Mouse (Mus musculus): ENCODE data around the gene Srpx2.
A peak's percentile ranks its signal among the peaks of the same experiment; 100 is the strongest.

Gene Srpx2

DNA sequence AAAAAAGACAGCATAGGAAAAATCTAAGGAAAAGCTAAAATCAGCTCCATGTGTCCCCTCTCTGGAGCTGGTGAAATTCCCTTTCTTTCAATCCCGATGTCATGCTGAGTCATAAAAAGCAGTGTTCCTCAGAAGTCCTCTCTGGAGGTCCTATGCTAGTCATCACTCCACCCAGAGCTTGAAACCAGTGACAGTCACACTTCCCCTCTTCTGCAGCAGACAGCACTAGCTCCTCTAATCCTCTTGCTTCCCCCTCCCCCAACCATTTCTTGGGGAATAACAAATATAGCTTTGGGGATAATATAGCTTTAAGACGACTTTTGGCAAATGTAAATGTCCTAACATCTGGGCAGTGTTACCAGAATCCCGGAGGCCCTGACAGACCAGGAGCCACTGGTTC is at the start of gene Srpx2:
Srpx2 (plus strand) TSS at position 166 of the 400 bp plus-strand sequence.
- DNase-seq (ENCODE audit: low read depth, low spot score): no peak

DNA sequence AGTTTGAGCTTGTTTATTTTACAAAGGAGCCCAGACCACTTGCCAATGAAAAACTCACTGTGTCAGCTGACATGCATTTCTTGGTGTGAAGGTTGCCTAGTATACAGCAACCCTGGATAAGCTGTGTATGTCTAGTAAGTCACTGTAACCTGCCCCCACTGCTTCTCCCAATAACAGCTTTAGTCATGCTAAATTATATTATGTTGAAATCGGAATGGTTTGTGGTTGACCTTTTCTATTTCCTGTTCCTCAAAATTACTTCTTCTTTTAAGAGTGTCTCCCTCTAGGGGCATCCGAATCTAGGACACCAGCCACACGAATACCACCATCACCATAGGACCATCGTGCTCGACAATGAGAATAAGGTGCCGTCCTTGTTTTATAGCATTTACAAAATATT is 38.5 kb upstream of the Srpx2 start:
- no peak for DNase-seq (ENCODE audit: low read depth, low spot score)

DNA sequence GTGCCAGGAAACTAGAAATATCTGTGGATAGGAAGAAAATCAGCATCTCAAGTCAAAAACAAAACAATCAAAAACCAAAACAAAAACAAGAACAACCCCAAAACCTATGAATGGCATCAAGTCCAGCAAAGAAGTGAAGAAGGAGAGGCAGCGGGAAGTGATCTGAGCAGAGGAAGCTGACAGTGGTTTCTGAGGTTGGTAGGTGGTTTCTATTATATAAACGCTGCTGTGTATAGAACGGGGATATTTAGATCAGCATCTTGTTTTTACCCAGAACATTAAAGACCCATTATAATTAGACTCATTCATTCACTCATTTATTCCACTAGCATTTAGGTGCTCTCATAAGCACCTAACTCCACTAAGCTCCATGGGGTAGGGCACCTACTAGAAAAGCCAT is 20.9 kb upstream of the Srpx2 start:
- peak; percentile 10 for DNase-seq (ENCODE audit: low read depth, low spot score)

GRCm38 (mm10) chrX:133888111-133888510 is 20.1 kb upstream of the Srpx2 start:
- no peak for DNase-seq (ENCODE audit: low read depth, low spot score)

GRCm38 (mm10) chrX:133898014-133898542 is 10.1 kb upstream of the Srpx2 start, which contains the start of gene Tspan6:
Gene Tspan6 (minus strand): TSS chrX:133898429.
- DNase-seq (ENCODE audit: low read depth, low spot score): peak; percentile 85

DNA sequence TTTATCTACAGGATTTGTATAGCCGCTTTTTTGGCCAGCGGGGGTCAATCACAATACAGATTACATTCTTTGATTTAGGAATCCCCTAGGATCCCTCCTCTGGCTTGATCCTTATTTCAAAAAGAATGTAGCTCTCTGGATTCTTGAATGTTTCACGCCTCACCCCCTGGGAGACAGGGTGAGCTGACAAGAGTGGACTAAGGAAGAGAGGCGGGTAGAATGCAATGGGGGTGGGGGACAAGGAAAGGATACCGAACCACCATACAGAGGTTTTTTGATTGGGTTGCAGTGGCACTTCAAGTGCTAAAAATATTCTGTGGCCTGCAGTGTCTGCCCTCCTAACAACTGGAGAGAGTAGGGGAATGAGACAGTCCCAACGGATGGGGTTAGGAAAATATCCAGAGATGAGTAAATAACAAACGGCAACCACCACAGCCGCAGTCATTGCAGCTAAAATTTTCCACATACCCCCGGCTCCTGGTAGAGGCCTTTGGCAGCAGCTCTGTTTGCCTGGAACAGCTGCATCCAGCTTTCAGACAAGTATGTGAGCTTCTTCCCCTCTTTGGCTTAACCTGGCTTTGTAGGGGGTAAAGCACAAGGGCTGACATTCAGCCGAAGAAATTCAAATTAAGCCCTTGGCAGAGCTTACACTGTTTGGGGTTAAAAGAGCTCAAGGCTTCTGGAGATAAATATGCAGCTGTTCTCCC is 3.3 kb downstream of the Srpx2 start:
- no peak for DNase-seq (ENCODE audit: low read depth, low spot score)

GRCm38 (mm10) chrX:133913006-133913405 is 4.8 kb downstream of the Srpx2 start:
- no peak for DNase-seq (ENCODE audit: low read depth, low spot score)

DNA sequence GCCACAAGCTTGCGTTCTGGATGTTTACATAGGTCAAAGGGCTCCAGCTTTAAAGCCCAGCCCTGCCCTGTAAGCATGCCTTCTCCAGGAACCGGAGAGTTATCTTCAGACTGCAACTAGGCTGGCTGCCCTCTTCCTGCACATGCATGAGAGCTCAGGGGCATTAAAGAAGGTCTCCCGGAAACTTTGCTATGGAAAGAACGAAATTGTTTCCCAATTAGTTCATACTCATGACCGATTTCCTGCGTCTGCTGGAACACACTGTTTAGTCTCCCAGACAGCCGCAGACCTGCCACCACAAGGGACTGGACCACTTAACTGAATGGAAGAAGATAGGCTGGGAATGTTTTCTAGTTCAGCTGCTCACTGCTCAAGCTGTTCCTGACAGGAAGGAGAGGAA is 6.0 kb downstream of the Srpx2 start:
- no peak for DNase-seq (ENCODE audit: low read depth, low spot score)

DNA sequence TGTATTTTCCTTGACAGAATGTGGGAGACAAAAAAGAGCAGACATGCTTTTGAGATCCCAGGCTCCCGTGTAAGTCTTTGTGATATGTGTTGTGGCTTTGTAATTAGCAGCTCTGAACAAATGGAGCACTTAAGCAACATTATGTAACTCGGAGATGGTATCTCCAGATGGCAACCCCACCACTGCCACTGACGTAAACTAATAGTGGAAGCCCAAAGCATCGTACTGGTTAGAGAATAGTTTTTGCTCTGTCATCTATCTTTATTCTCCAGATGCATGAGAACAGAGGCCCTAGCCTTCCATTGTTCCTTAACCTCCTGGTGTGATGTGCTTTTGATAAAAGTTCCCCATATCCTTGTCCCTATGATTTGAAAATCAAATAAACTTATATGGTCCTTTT is 13.0 kb downstream of the Srpx2 start:
- DNase-seq (ENCODE audit: low read depth, low spot score): no peak

DNA sequence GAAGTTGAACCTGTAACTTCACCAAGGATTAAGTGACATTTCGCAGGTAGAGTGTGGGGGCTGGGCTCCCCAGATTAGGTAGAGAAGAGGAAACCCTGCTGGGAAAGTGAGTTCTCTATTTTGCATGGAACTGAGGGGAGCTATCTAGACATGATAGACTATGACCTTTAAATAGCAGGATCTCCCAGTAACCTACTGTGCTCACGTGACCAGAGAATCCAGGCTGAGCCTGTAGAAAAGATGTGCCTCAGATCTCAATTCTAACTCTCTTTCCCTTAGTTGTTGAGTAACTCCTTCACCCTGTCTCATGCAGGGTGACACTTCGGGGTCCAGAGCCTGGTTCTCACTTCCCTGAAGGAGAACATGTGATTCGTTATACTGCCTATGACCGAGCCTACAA is 18.5 kb downstream of the Srpx2 start:
- no peak for DNase-seq (ENCODE audit: low read depth, low spot score)

DNA sequence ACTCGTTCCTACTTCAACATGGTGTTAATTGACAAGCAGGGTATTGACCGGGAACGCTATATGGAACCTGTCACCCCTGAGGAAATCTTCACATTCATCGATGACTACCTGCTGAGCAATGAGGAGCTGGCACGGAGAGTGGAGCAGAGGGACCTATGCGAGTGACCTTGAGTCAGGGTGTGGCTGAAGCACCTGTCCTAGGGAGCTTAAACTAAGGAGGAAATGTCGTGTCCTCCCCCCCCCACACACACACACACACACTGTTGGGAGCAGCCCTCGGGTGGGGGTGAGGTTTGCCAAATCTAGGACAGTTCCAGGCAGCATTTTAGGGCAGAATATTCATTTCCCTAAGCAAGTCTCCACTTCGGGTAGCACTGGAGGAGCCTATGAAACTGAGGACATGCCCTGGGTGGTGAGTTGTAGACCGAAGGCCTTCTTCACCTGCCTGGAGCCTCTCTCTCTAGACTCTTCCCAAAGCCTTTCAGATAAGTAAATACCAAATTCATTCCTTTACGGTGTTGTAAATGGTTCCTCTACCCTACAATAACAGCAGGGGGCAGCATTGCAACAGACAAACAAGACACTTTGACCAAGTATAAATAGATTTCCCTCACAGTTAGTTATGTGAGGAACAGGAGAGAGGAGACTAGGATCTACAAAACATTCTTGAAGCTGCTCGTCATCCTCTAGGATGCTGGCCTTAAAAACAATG is 23.2 kb downstream of the Srpx2 start:
- DNase-seq (ENCODE audit: low read depth, low spot score): peak; percentile 66

- DNase-seq (ENCODE audit: low read depth, low spot score): no peak
Measured at GRCm38 (mm10) chrX:133936605-133937225, 28.5 kb downstream of the Srpx2 start.

DNA sequence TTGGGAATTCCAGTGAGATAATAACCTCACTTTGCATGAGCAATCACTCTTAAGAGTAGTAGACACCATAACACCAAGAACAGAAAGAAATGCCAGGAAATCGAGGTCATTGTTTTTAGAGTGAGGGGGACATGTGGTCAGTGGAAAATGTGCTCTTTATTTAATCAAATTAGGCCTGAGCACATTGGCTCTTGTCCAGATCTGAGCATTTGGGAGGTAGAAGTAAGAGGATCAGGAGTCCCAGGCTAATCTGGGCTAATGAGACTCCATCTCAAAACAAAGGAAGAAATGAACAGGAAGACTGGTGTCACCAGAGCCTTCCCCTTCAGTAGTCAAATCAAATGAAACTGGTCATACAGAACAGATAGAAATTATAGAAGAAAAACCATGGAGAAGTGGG is 31.3 kb downstream of the Srpx2 start:
- no peak for DNase-seq (ENCODE audit: low read depth, low spot score)

GRCm38 (mm10) chrX:133947427-133947826 is 39.2 kb downstream of the Srpx2 start:
- peak; percentile 75 for DNase-seq (ENCODE audit: low read depth, low spot score)

GRCm38 (mm10) chrX:133954661-133955060 is 46.4 kb downstream of the Srpx2 start:
- DNase-seq (ENCODE audit: low read depth, low spot score): no peak

GRCm38 (mm10) chrX:133960617-133961016 is 52.4 kb downstream of the Srpx2 start:
- DNase-seq (ENCODE audit: low read depth, low spot score): peak; percentile 16

DNA sequence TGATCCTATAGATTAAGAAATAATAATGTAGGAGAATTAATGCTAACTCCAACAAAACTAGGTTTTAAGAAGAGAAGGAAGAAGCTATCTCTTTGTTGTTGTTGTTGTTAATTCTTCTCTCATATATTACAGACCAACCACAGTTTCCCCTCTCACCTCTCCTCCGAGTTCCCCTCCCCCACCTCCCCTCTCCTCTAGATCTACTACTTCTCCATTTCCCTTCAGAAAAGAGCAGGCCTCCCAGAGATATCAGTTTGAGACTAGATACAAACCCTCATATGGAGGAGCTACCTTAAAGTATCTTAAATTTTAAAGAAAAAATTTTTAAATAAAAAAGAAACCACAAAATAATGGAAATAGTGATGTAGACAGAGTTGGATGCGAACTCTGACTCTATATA is 56.4 kb downstream of the Srpx2 start:
- no peak for DNase-seq (ENCODE audit: low read depth, low spot score)

GRCm38 (mm10) chrX:133981231-133982002 is 73.2 kb downstream of the Srpx2 start, which contains the start of gene Sytl4:
Gene Sytl4 (minus strand): TSS chrX:133981812.
- DNase-seq (ENCODE audit: low read depth, low spot score): no peak

Measured in CD4-positive, CD25-positive, alpha-beta regulatory T cell, adult 2 months (primary cell).